Mouse (Mus musculus): ENCODE results near the gene Palm3. TPM values are rescaled to one million over a fixed set of nuclear protein-coding genes. Genes with fewer than 3 reads are reported as not detected.

Palm3 gene
- total RNA-seq, 2 experiments from 2014 or later: 0.25 to 0.51 TPM

GRCm38 (mm10) chr8:84015833-84016232 lies 5.4 kb upstream of the Palm3 start:
- DNase-seq: no peak
- intact Hi-C loops (cut with DNase I; ENCODE audit: low total_unique reads): no loop called here

GRCm38 (mm10) chr8:84019738-84020137 lies 1.5 kb upstream of the Palm3 start:
- no peak for DNase-seq
- intact Hi-C loops (cut with DNase I; ENCODE audit: low total_unique reads): no loop called here

GRCm38 (mm10) chr8:84021569-84021968 lies 298 bp downstream of the Palm3 start:
- no peak for DNase-seq
- intact Hi-C loops (cut with DNase I; ENCODE audit: low total_unique reads): no loop called here

- intact Hi-C loops (cut with DNase I; ENCODE audit: low total_unique reads): no loop called here
- DNase-seq: peak; percentile 70
These were observed 1.8 kb downstream of the Palm3 start for GRCm38 (mm10) chr8:84023085-84023484.

GRCm38 (mm10) chr8:84023631-84024030 lies 2.4 kb downstream of the Palm3 start:
- no peak for DNase-seq
- intact Hi-C loops (cut with DNase I; ENCODE audit: low total_unique reads): no loop called here

GRCm38 (mm10) chr8:84024171-84024570 lies 2.9 kb downstream of the Palm3 start:
- intact Hi-C loops (cut with DNase I; ENCODE audit: low total_unique reads): no loop called here
- DNase-seq: peak; percentile 64

- DNase-seq: peak; percentile 71
- intact Hi-C loops (cut with DNase I; ENCODE audit: low total_unique reads): no loop called here
These were observed 4.6 kb downstream of the Palm3 start for GRCm38 (mm10) chr8:84025863-84026262.

GRCm38 (mm10) chr8:84027449-84027848 lies 6.2 kb downstream of the Palm3 start:
- DNase-seq: no peak
- intact Hi-C loops (cut with DNase I; ENCODE audit: low total_unique reads): no loop called here

- intact Hi-C loops (cut with DNase I; ENCODE audit: low total_unique reads): no loop called here
- no peak for DNase-seq
These were observed 8.0 kb downstream of the Palm3 start for GRCm38 (mm10) chr8:84029272-84029671.

GRCm38 (mm10) chr8:84032777-84033176 lies 11.5 kb downstream of the Palm3 start:
- DNase-seq: no peak
- intact Hi-C loops (cut with DNase I; ENCODE audit: low total_unique reads): no loop called here

- DNase-seq: peak; percentile 32
- intact Hi-C loops (cut with DNase I; ENCODE audit: low total_unique reads): no loop called here
These were observed 16.7 kb downstream of the Palm3 start for GRCm38 (mm10) chr8:84038015-84038414.

- DNase-seq: peak; percentile 70
- intact Hi-C loops (cut with DNase I; ENCODE audit: low total_unique reads): no loop called here
These were observed 17.8 kb downstream of the Palm3 start for GRCm38 (mm10) chr8:84039050-84039449.

- intact Hi-C loops (cut with DNase I; ENCODE audit: low total_unique reads): loop anchor here (10.0 kb wide), 1 partner anchor 132 kb away; no protein-coding TSS in a partner anchor
- DNase-seq: peak; percentile 78
These were observed 21.0 kb downstream of the Palm3 start, which contains the start of gene Il27ra for GRCm38 (mm10) chr8:84042066-84042947. TSS of gene Il27ra (minus strand) at chr8:84042589.

- no peak for DNase-seq
- intact Hi-C loops (cut with DNase I; ENCODE audit: low total_unique reads): loop anchor here (10.0 kb wide), 1 partner anchor 132 kb away; no protein-coding TSS in a partner anchor
These were observed 21.7 kb downstream of the Palm3 start for GRCm38 (mm10) chr8:84042948-84043342.

GRCm38 (mm10) chr8:84044103-84044502 lies 22.8 kb downstream of the Palm3 start:
- intact Hi-C loops (cut with DNase I; ENCODE audit: low total_unique reads): loop anchor here (10.0 kb wide), 1 partner anchor 131 kb away; no protein-coding TSS in a partner anchor
- DNase-seq: no peak

- intact Hi-C loops (cut with DNase I; ENCODE audit: low total_unique reads): loop anchor here (10.0 kb wide), 1 partner anchor 130 kb away; no protein-coding TSS in a partner anchor
- DNase-seq: no peak
These were observed 23.6 kb downstream of the Palm3 start, which contains the start of gene Rln3 for GRCm38 (mm10) chr8:84044900-84045299. TSS of gene Rln3 (minus strand) at chr8:84045000.

- intact Hi-C loops (cut with DNase I; ENCODE audit: low total_unique reads): loop anchor here (10.0 kb wide), 1 partner anchor 128 kb away; no protein-coding TSS in a partner anchor
- no peak for DNase-seq
These were observed 25.2 kb downstream of the Palm3 start for GRCm38 (mm10) chr8:84046505-84046904.

- intact Hi-C loops (cut with DNase I; ENCODE audit: low total_unique reads): loop anchor here (10.0 kb wide), 1 partner anchor 127 kb away; no protein-coding TSS in a partner anchor
- DNase-seq: no peak
These were observed 26.9 kb downstream of the Palm3 start for GRCm38 (mm10) chr8:84048171-84048570.

GRCm38 (mm10) chr8:84052746-84053145 lies 31.5 kb downstream of the Palm3 start:
- no peak for DNase-seq
- intact Hi-C loops (cut with DNase I; ENCODE audit: low total_unique reads): no loop called here

- DNase-seq: no peak
- intact Hi-C loops (cut with DNase I; ENCODE audit: low total_unique reads): no loop called here
These were observed 32.0 kb downstream of the Palm3 start for GRCm38 (mm10) chr8:84053229-84053628.

GRCm38 (mm10) chr8:84057827-84058226 lies 36.6 kb downstream of the Palm3 start:
- intact Hi-C loops (cut with DNase I; ENCODE audit: low total_unique reads): no loop called here
- DNase-seq: no peak

Data from gastrocnemius, postnatal 14 days (tissue).